Mouse (Mus musculus) hindbrain, embryonic 13.5 days (tissue): Measurements from ENCODE around the gene Eya2. TPM values are rescaled to one million over a fixed set of nuclear protein-coding genes. Genes with fewer than 3 reads are reported as not detected.

Experiments
- ATAC-seq: fragments of 200-750 bp; cut with Nextera tagmentation; 2 replicates; pipeline ENCODE4 v1.8.0; 2017; ENCODE audit warnings: moderate TSS enrichment; ENCODE audit not compliant: low FRiP score
- H3K27ac ChIP-seq: fragments of 300-500 bp; sonication (generic); 2 replicates; pipeline ENCODE4 v1.5.1; 2015; ENCODE audit warnings: inconsistent platforms, mild to moderate bottlenecking, moderate library complexity
- H3K27me3 ChIP-seq: fragments of 300-500 bp; sonication (generic); 2 replicates; pipeline ENCODE4 v1.6.1; 2015; ENCODE audit warnings: mild to moderate bottlenecking, inconsistent platforms
- H3K36me3 ChIP-seq: fragments of 300-500 bp; sonication (generic); 2 replicates; pipeline ENCODE4 v1.6.1; 2015; ENCODE audit warnings: mild to moderate bottlenecking, inconsistent platforms
- H3K4me1 ChIP-seq: fragments of 300-500 bp; sonication (generic); replicated peaks from 2 replicates; pipeline ENCODE4 v1.6.1; 2015; ENCODE audit warnings: inconsistent platforms
- H3K4me2 ChIP-seq: fragments of 300-500 bp; sonication (generic); 2 replicates; pipeline ENCODE4 v1.6.1; 2015; ENCODE audit warnings: inconsistent platforms, mild to moderate bottlenecking, moderate library complexity
- H3K4me3 ChIP-seq: fragments of 300-500 bp; sonication (generic); 2 replicates; pipeline ENCODE4 v1.5.1; 2015; ENCODE audit warnings: mild to moderate bottlenecking, inconsistent platforms
- H3K9ac ChIP-seq: fragments of 300-500 bp; sonication (generic); 2 replicates; pipeline ENCODE4 v1.6.1; 2015; ENCODE audit warnings: mild to moderate bottlenecking, inconsistent platforms
- H3K9me3 ChIP-seq: fragments of 300-500 bp; sonication (generic); 2 replicates; pipeline ENCODE4 v1.6.1; 2016; ENCODE audit warnings: inconsistent platforms
- WGBS: fragments of 180-500 bp; shearing (Covaris S2); methylation state at CpG from one replicate; pipeline ENCODE4 v1.1.7; 2015; 5-methylcytosine and 5-hydroxymethylcytosine counted together
- polyA plus RNA-seq: library from polyadenylated mRNA; unstranded; fragments of >200 nt; fragmentation: Nextera tagmentation; extraction: Ambion mirVana; gene quantifications from 2 replicates; pipeline ENCODE4 v1.2.1, GENCODE M21; 2015

Eya2 gene
- polyA plus RNA-seq, 1 experiment from 2014 or later: 12.8 TPM

GRCm38 (mm10) chr2:165654696-165655491 is 60.1 kb downstream of the Eya2 start:
- Histone ChIP-seq H3K36me3 (no peaks in the 10 kb centered on the region), H3K9me3 (no peaks in the 10 kb centered on the region), H3K9ac (no peak overlapping the region), H3K4me3 (no peak overlapping the region), H3K4me1 (peaks cover 63% of the 10 kb centered on the region), H3K27ac (0 out of 2 replicates have a peak overlapping the region, but pooled peaks have one; percentile 40), H3K27me3 (no peaks in the 10 kb centered on the region), H3K4me2 (no peak overlapping the region)
- WGBS: 84% methylated on average over 10 of the region's 10 CpGs
- no peak for ATAC-seq

- Histone ChIP-seq H3K4me2 (no peak overlapping the region), H3K27ac (peak overlapping the region; percentile 70; the same call in 1 of the 2 replicates), H3K9me3 (no peaks in the 10 kb centered on the region), H3K4me3 (no peak overlapping the region), H3K9ac (no peak overlapping the region), H3K27me3 (no peaks in the 10 kb centered on the region), H3K36me3 (no peaks in the 10 kb centered on the region), H3K4me1 (peaks cover 53% of the 10 kb centered on the region)
- WGBS: 83% methylated on average over 4 of the region's 4 CpGs
- ATAC-seq: no peak
These were observed 61.7 kb downstream of the Eya2 start for GRCm38 (mm10) chr2:165656541-165656940.

- Histone ChIP-seq H3K27ac (peak overlapping the region; percentile 70), H3K4me2 (no peak overlapping the region)
These were observed 62.1 kb downstream of the Eya2 start for GRCm38 (mm10) chr2:165656956-165657355.

DNA sequence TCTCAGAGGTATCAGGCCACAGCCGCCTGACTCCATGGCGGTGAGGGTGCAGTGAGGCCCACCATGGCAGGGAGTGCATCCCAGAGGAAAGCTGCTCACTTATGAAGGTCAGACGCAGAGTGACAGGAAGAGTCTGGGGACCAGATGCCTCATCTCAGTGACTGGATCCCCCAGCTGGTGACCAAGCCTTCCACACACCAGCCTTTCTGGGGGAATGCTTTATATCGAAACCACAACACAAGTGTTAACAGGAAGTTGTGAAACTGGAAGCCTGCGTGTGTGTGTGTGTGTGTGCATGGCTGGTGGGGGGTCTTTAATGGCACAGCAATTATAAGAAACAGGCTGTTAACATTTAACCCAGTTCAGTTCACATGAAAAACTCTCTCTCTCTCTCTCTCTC is 64.7 kb downstream of the Eya2 start:
- Histone ChIP-seq H3K4me3 (no peak overlapping the region), H3K27ac (no peak overlapping the region), H3K9ac (no peak overlapping the region), H3K27me3 (no peaks in the 10 kb centered on the region), H3K36me3 (no peaks in the 10 kb centered on the region), H3K4me1 (peaks cover 26% of the 10 kb centered on the region), H3K9me3 (no peaks in the 10 kb centered on the region), H3K4me2 (no peak overlapping the region)
- WGBS: 69% methylated on average over 5 of the region's 5 CpGs
- ATAC-seq: no peak

More at GRCm38 (mm10) chr2:165656956-165657355, 62.1 kb downstream of the Eya2 start:
- Histone ChIP-seq H3K9me3 (no peaks in the 10 kb centered on the region), H3K4me1 (peaks cover 49% of the 10 kb centered on the region), H3K4me3 (no peak overlapping the region), H3K36me3 (no peaks in the 10 kb centered on the region), H3K27me3 (no peaks in the 10 kb centered on the region), H3K9ac (no peak overlapping the region)
- 47% methylated on average over 6 of the region's 6 CpGs for WGBS
- ATAC-seq: 0 out of 2 replicates have a peak, but pooled peaks have one; percentile 37

GRCm38 (mm10) chr2:165663266-165663665 is 68.4 kb downstream of the Eya2 start:
- no peak overlapping the region for H3K4me3 ChIP-seq
- H3K27ac ChIP-seq: no peak overlapping the region
- WGBS: 85% methylated on average over 7 of the region's 7 CpGs
- no peaks in the 10 kb centered on the region for H3K27me3 ChIP-seq
- H3K9ac ChIP-seq: no peak overlapping the region
- no peak overlapping the region for H3K4me2 ChIP-seq
- no peaks in the 10 kb centered on the region for H3K9me3 ChIP-seq
- ATAC-seq: no peak
- H3K36me3 ChIP-seq: no peaks in the 10 kb centered on the region
- peaks cover 7% of the 10 kb centered on the region; the same call in 1 of the 2 replicates for H3K4me1 ChIP-seq

- no peaks in the 10 kb centered on the region for H3K36me3 ChIP-seq
- no peak overlapping the region for H3K9ac ChIP-seq
- no peaks in the 10 kb centered on the region for H3K27me3 ChIP-seq
- WGBS: 86% methylated on average over 7 of the region's 7 CpGs
- H3K4me1 ChIP-seq: peaks cover 3% of the 10 kb centered on the region; the same call in 1 of the 2 replicates
- no peak for ATAC-seq
- H3K9me3 ChIP-seq: no peaks in the 10 kb centered on the region
- no peak overlapping the region for H3K4me2 ChIP-seq
- no peak overlapping the region for H3K4me3 ChIP-seq
- H3K27ac ChIP-seq: no peak overlapping the region
These were observed 69.8 kb downstream of the Eya2 start for GRCm38 (mm10) chr2:165664648-165665047.

DNA sequence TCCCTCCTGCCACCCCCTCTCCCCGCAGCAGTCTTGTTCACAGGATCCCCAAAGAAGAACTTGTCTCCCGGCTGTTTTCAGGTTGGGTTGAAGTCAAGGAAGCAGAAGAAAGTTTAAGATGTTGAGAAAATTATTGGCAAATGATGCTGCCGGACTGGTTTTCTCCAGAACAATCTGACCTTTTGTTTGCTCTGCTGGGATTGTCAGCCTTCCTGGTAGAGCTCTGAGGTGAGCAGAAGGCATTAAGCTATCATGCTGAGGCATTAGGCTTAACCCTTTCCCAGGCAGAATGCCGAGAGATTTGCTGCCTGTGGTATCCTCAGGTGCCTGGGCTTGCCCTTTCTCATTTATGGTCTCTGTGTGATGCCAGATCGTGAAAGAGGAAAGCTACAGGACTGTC is 70.3 kb downstream of the Eya2 start:
- H3K4me1 ChIP-seq: peaks cover 3% of the 10 kb centered on the region; the same call in 1 of the 2 replicates
- no peaks in the 10 kb centered on the region for H3K27me3 ChIP-seq
- H3K9me3 ChIP-seq: no peaks in the 10 kb centered on the region
- H3K36me3 ChIP-seq: no peaks in the 10 kb centered on the region
- no peak overlapping the region for H3K4me2 ChIP-seq
- ATAC-seq: no peak
- no peak overlapping the region for H3K9ac ChIP-seq
- 64% methylated on average over 5 of the region's 5 CpGs for WGBS
- no peak overlapping the region for H3K4me3 ChIP-seq
- H3K27ac ChIP-seq: no peak overlapping the region

DNA sequence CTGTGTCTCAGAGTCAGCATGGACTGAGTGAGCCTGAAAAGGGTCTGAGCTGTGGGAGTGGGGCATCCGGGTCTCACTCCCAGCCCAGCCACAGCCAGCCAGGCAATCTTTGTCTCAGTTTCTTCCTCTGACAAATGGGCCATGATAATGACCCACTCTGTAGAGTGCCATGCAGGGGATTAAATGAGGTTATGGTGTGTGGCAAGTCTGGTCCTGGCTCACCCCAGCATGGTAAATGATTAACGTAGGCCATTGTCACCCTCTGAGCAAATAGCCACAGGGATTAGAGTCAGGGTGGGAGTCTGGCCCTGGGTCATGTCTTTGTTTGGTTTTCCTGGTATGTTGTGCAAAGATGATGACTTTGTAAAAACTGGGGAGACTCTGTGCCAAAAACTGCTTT is 72.3 kb downstream of the Eya2 start:
- no peak overlapping the region for H3K9ac ChIP-seq

GRCm38 (mm10) chr2:165682719-165683118 is 87.9 kb downstream of the Eya2 start:
- no peaks in the 10 kb centered on the region for H3K4me1 ChIP-seq
- no peak overlapping the region for H3K9ac ChIP-seq
- no peak overlapping the region for H3K4me2 ChIP-seq
- no peak for ATAC-seq
- H3K9me3 ChIP-seq: no peaks in the 10 kb centered on the region
- H3K36me3 ChIP-seq: peaks cover 4% of the 10 kb centered on the region; the same call in 1 of the 2 replicates
- H3K4me3 ChIP-seq: no peak overlapping the region
- H3K27ac ChIP-seq: no peak overlapping the region
- WGBS: 34% methylated on average over 6 of the region's 6 CpGs
- no peaks in the 10 kb centered on the region for H3K27me3 ChIP-seq

More for the DNA sequence above, 72.3 kb downstream of the Eya2 start:
- Histone ChIP-seq H3K4me2 (no peak overlapping the region), H3K4me3 (no peak overlapping the region), H3K27ac (no peak overlapping the region), H3K36me3 (no peaks in the 10 kb centered on the region), H3K27me3 (no peaks in the 10 kb centered on the region), H3K4me1 (peaks cover 3% of the 10 kb centered on the region; the same call in 1 of the 2 replicates), H3K9me3 (no peaks in the 10 kb centered on the region)
- ATAC-seq: no peak
- 58% methylated on average over 2 of the region's 2 CpGs for WGBS

DNA sequence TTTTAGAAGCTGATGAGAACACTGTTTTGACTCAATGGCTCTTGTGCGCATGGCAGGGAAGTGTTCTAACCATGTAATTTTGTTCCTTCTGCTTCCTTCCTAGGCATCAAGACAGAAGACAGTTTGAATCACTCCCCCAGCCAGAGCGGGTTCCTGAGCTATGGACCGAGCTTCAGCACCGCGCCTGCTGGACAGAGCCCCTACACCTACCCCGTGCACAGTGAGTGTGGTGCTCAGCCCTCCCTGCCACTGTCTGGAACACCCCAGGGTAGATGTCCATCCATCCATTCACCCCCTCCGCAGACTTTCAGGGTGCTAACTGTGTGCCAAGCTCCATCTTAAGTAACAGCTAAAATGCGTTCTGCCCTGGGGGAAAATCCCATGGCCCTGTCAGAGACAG is 92.7 kb downstream of the Eya2 start:
- H3K9ac ChIP-seq: no peak overlapping the region
- H3K36me3 ChIP-seq: peaks cover 4% of the 10 kb centered on the region; the same call in 1 of the 2 replicates
- H3K4me1 ChIP-seq: peaks cover 3% of the 10 kb centered on the region; the same call in 1 of the 2 replicates
- H3K27ac ChIP-seq: no peak overlapping the region
- no peaks in the 10 kb centered on the region for H3K9me3 ChIP-seq
- WGBS: 35% methylated on average over 8 of the region's 8 CpGs
- no peak for ATAC-seq
- H3K27me3 ChIP-seq: no peaks in the 10 kb centered on the region
- no peak overlapping the region for H3K4me2 ChIP-seq
- no peak overlapping the region for H3K4me3 ChIP-seq

DNA sequence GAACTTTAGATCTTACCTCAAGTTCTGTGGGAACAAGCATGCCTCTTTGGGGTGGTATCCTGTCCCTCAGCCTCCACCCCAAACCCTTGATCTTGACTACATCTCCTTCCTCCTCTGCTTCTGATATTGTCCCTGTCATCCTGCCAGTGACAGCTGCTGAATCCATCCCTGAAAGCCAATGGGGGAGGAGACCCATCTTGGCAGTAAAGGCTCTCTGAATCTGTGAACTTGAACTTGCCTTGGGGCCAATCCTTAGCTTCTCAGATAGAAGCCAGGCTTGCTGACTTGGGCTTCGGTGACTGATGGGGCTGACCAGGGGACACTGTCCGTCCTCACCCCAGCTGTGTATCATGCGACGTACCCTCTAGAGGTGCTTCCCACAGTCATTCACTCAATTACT is 94.1 kb downstream of the Eya2 start:
- Histone ChIP-seq H3K27me3 (no peaks in the 10 kb centered on the region), H3K36me3 (peaks cover 4% of the 10 kb centered on the region; the same call in 1 of the 2 replicates), H3K27ac (no peak overlapping the region), H3K9me3 (no peaks in the 10 kb centered on the region), H3K4me3 (no peak overlapping the region), H3K9ac (no peak overlapping the region), H3K4me1 (peaks cover 3% of the 10 kb centered on the region; the same call in 1 of the 2 replicates), H3K4me2 (no peak overlapping the region)
- 94% methylated on average over 4 of the region's 4 CpGs for WGBS
- ATAC-seq: no peak

DNA sequence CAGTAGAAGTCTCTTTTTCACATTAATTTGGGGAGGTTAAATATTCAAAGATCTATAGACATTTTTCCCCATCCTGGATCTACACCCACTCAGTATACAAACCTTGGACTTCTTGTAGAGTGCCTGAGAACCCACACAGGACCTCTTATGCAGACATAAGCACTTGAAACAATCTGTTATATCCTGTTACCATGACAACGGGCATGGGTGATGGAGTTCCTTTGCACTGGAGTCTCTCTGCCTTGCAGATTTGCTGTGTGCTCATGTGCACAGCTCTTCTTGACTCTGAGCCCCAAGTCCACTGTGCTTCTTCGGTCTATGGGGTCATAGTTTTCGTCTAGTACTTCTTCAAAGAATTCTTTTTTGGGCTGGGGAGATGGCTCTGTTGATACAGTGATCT is 96.2 kb downstream of the Eya2 start:
- ATAC-seq: no peak
- H3K9me3 ChIP-seq: no peaks in the 10 kb centered on the region
- WGBS: 87% methylated on average over 3 of the region's 3 CpGs

More for the DNA sequence above, 96.2 kb downstream of the Eya2 start:
- Histone ChIP-seq H3K9ac (no peak overlapping the region), H3K4me3 (no peak overlapping the region), H3K4me2 (no peak overlapping the region), H3K4me1 (peaks cover 3% of the 10 kb centered on the region; the same call in 1 of the 2 replicates), H3K36me3 (no peaks in the 10 kb centered on the region), H3K27me3 (no peaks in the 10 kb centered on the region), H3K27ac (no peak overlapping the region)
